Mouse (Mus musculus) neural tube, embryonic 15.5 days (tissue): ENCODE data around the gene Gsg1l. TPM values are rescaled to one million over a fixed set of nuclear protein-coding genes. Genes with fewer than 3 reads are reported as not detected.

Experiments used
- ATAC-seq: fragments of 200-750 bp; cut with Nextera tagmentation; 2 replicates; pipeline ENCODE4 v1.8.0; 2017; ENCODE audit warnings: mild to moderate bottlenecking, moderate TSS enrichment, moderate library complexity; ENCODE audit not compliant: low FRiP score
- H3K27ac ChIP-seq: fragments of 300-500 bp; sonication (generic); replicated peaks from 2 replicates; pipeline ENCODE4 v1.5.1; 2015; ENCODE audit warnings: mild to moderate bottlenecking, inconsistent platforms
- H3K27me3 ChIP-seq: fragments of 300-500 bp; sonication (generic); replicated peaks from 2 replicates; pipeline ENCODE4 v1.6.1; 2015; ENCODE audit warnings: inconsistent platforms
- H3K36me3 ChIP-seq: fragments of 300-500 bp; sonication (generic); 2 replicates; pipeline ENCODE4 v1.6.1; 2015; ENCODE audit warnings: inconsistent platforms
- H3K4me1 ChIP-seq: fragments of 300-500 bp; sonication (generic); 2 replicates; pipeline ENCODE4 v1.6.1; 2015; ENCODE audit warnings: inconsistent platforms
- H3K4me2 ChIP-seq: fragments of 300-500 bp; sonication (generic); 2 replicates; pipeline ENCODE4 v1.6.1; 2015; ENCODE audit warnings: inconsistent platforms, mild to moderate bottlenecking, moderate library complexity
- H3K4me3 ChIP-seq: fragments of 300-500 bp; sonication (generic); replicated peaks from 2 replicates; pipeline ENCODE4 v1.5.1; 2015; ENCODE audit warnings: mild to moderate bottlenecking, inconsistent platforms
- H3K9ac ChIP-seq: fragments of 300-500 bp; sonication (generic); replicated peaks from 2 replicates; pipeline ENCODE4 v1.6.1; 2015; ENCODE audit warnings: mild to moderate bottlenecking, inconsistent platforms
- H3K9me3 ChIP-seq: fragments of 300-500 bp; sonication (generic); replicated peaks from 2 replicates; pipeline ENCODE4 v1.6.1; 2016; ENCODE audit warnings: inconsistent platforms
- WGBS: fragments of 180-500 bp; shearing (Covaris S2); methylation state at CpG from one replicate; pipeline ENCODE4 v1.1.7; 2015; ENCODE audit warnings: mixed read lengths; 5-methylcytosine and 5-hydroxymethylcytosine counted together
- polyA plus RNA-seq: library from polyadenylated mRNA; unstranded; fragments of >200 nt; fragmentation: Nextera tagmentation; extraction: Ambion mirVana; gene quantifications from 2 replicates; pipeline ENCODE4 v1.2.1, GENCODE M21; 2015

Gene Gsg1l
- polyA plus RNA-seq, 1 experiment from 2014 or later = 14.4 TPM

- H3K9me3 ChIP-seq = no peaks in the 10 kb centered on the region
- H3K4me2 ChIP-seq = no peak overlapping the region
- no peaks in the 10 kb centered on the region for H3K27me3 ChIP-seq
- H3K4me1 ChIP-seq = peaks cover 33% of the 10 kb centered on the region
- no peak overlapping the region for H3K9ac ChIP-seq
- 90% methylated on average over 2 of the region's 2 CpGs for WGBS
- no peak overlapping the region for H3K4me3 ChIP-seq
- H3K27ac ChIP-seq = no peak overlapping the region
- peaks cover 10% of the 10 kb centered on the region; the same call in 1 of the 2 replicates for H3K36me3 ChIP-seq
- no peak for ATAC-seq
Measured at GRCm38 (mm10) chr7:125833471-125833870, 248.7 kb downstream of the Gsg1l start.

- Histone ChIP-seq H3K4me3 (no peak overlapping the region), H3K9me3 (no peaks in the 10 kb centered on the region), H3K27ac (no peak overlapping the region), H3K36me3 (peaks cover 10% of the 10 kb centered on the region; the same call in 1 of the 2 replicates), H3K9ac (no peak overlapping the region), H3K4me1 (peaks cover 29% of the 10 kb centered on the region), H3K4me2 (no peak overlapping the region), H3K27me3 (no peaks in the 10 kb centered on the region)
- 67% methylated on average over 1 of the region's 1 CpGs for WGBS
- no peak for ATAC-seq
Measured at GRCm38 (mm10) chr7:125832767-125833166, 249.4 kb downstream of the Gsg1l start.

- Histone ChIP-seq H3K9me3 (no peaks in the 10 kb centered on the region), H3K9ac (no peak overlapping the region), H3K27ac (peak overlapping the region; percentile 37; the same call in 1 of the 2 replicates), H3K36me3 (peaks cover 8% of the 10 kb centered on the region; the same call in 1 of the 2 replicates), H3K4me3 (no peak overlapping the region), H3K27me3 (no peaks in the 10 kb centered on the region), H3K4me2 (no peak overlapping the region), H3K4me1 (peaks cover 25% of the 10 kb centered on the region)
- 51% methylated on average over 3 of the region's 3 CpGs for WGBS
- no peak; the same call in 1 of the 2 replicates for ATAC-seq
Measured at GRCm38 (mm10) chr7:125829121-125829666, 253.0 kb downstream of the Gsg1l start.

- H3K27ac ChIP-seq = peak overlapping the region; percentile 37; the same call in 1 of the 2 replicates
- peaks cover 25% of the 10 kb centered on the region for H3K4me1 ChIP-seq
- H3K4me2 ChIP-seq = no peak overlapping the region
- peaks cover 8% of the 10 kb centered on the region; the same call in 1 of the 2 replicates for H3K36me3 ChIP-seq
- 74% methylated on average over 5 of the region's 5 CpGs for WGBS
- no peaks in the 10 kb centered on the region for H3K9me3 ChIP-seq
- no peaks in the 10 kb centered on the region for H3K27me3 ChIP-seq
- H3K9ac ChIP-seq = no peak overlapping the region
- no peak overlapping the region for H3K4me3 ChIP-seq
- no peak for ATAC-seq
Measured at GRCm38 (mm10) chr7:125828561-125828960, 253.7 kb downstream of the Gsg1l start.

Other genes starting within 250 kb of the Gsg1l start
- 51.2 and 54.3 TPM in 2 replicates for gene Xpo6, start 118.1 kb upstream of the Gsg1l start, polyA plus RNA-seq
- 143 and 182 TPM in 2 replicates for gene Sbk1, start 190.2 kb upstream of the Gsg1l start, polyA plus RNA-seq